9 mouse cellular contexts compared by ENCODE assay signal in genomic region chr7:25904066-25904465, GRCm38 (mm10). TPM values are rescaled to one million over a fixed set of nuclear protein-coding genes. Genes with fewer than 3 reads are reported as not detected.
DNase-seq lines count a peak whose midpoint lies in the region; TF ChIP-seq lines count a peak whose summit lies in the region.
"Had no signal": no experiment of that assay in that cellular context is flagged by ENCODE, and none has a peak within 500 bp of the region (broad histone marks: within the 10 kb centered on the region; RNA-seq: fewer than 3 reads in every experiment).

No protein-coding gene starts in this region.

- DNase-seq in adrenal gland, postnatal 10 days: peak; percentile 54
- DNase-seq in adrenal gland, adult 2 months: no peak
- DNase-seq in right cerebral cortex, postnatal 4 days: peak; percentile 12
- DNase-seq in right cerebral cortex, adult 2 months (ENCODE audit: low spot score in 2 of 2): no peak
- peak; percentile 18 to 69 for DNase-seq in kidney, postnatal 36 days
- peak; percentile 6 for DNase-seq in thymus, postnatal 14 days
- DNase-seq in layer of hippocampus, adult 2 months (ENCODE audit: low spot score in 2 of 2): no peak
- DNase-seq in cerebellum, adult 9-10 months: no peak

- no peak overlapping the region for H3K4me3 ChIP-seq in layer of hippocampus, adult 2 months
- H3K4me3 ChIP-seq: neural tube, embryonic 12.5 days had no signal

- H3K27ac ChIP-seq in layer of hippocampus, adult 2 months: no peak overlapping the region
- H3K27ac ChIP-seq: neural tube, embryonic 12.5 days had no signal

- no peak for TF ChIP-seq CTCF in layer of hippocampus, adult 2 months (conservative IDR thresholded peaks at IDR 0.05)

RNA-seq across cellular contexts. Expression of gene Cyp2b10, which starts 6.6 kb away (rescaled TPM):
- 10 to 100 TPM in 1 of 2 experiments, 1 to 10 TPM in 1; 1.4 to 12.6 TPM for total RNA-seq in adrenal gland, postnatal 10 days (2021)
- 10 to 100 TPM; 16.1 to 54.8 TPM for total RNA-seq in adrenal gland, adult 2 months (2021)
- polyA plus RNA-seq in adrenal gland, adult 2 months (2012; rRNA removed): 0.18 and 0.37 TPM in 2 replicates
- under 1 TPM; 0.25 to 0.26 TPM for total RNA-seq in layer of hippocampus, adult 2 months (2021)
- polyA plus RNA-seq: neural tube, embryonic 12.5 days had no signal

Comparison
In these comparisons a context has a peak if more than half of its experiments do, and no peak if none do; other contexts are left out.
1. DNase-seq: peak in adrenal gland, postnatal 10 days (single experiment), right cerebral cortex, postnatal 4 days (single experiment), kidney, postnatal 36 days (2 of 2) and thymus, postnatal 14 days (single experiment); none in adrenal gland, adult 2 months (single experiment), right cerebral cortex, adult 2 months (0 of 2), layer of hippocampus, adult 2 months (0 of 2) and cerebellum, adult 9-10 months (single experiment).